Mouse (Mus musculus) hindbrain, embryonic 11.5 days (tissue): ENCODE results near the gene Capzb. TPM values are rescaled to one million over a fixed set of nuclear protein-coding genes. Genes with fewer than 3 reads are reported as not detected.
A peak's percentile ranks its signal among the peaks of the same experiment; 100 is the strongest.

Source experiments
- ATAC-seq: fragments of 200-750 bp; cut with Nextera tagmentation; 2 replicates; pipeline ENCODE4 v1.8.0; 2017; ENCODE audit warnings: mild to moderate bottlenecking, moderate TSS enrichment, moderate library complexity; ENCODE audit not compliant: low FRiP score
- DNase-seq: peaks from one replicate; pipeline ENCODE4 v3.0.0-alpha.2; 2015; ENCODE audit warnings: low spot score
- H3K27ac ChIP-seq: fragments of 300-500 bp; sonication (generic); 2 replicates; pipeline ENCODE4 v1.5.1; 2014; ENCODE audit warnings: mild to moderate bottlenecking, low read depth, low read length
- H3K27me3 ChIP-seq: fragments of 300-500 bp; sonication (generic); 2 replicates; pipeline ENCODE4 v1.6.1; 2014; ENCODE audit warnings: mild to moderate bottlenecking, low read length, moderate library complexity, mixed read lengths; ENCODE audit not compliant: control insufficient read depth, insufficient read depth
- H3K36me3 ChIP-seq: fragments of 300-500 bp; sonication (generic); 2 replicates; pipeline ENCODE4 v1.6.1; 2014; ENCODE audit warnings: mild to moderate bottlenecking, low read length, moderate library complexity, mixed read lengths; ENCODE audit not compliant: control insufficient read depth, insufficient read depth
- H3K4me1 ChIP-seq: fragments of 300-500 bp; sonication (generic); replicated peaks from 2 replicates; pipeline ENCODE4 v1.6.1; 2014; ENCODE audit warnings: low read length, mixed read lengths; ENCODE audit not compliant: control insufficient read depth, insufficient read depth
- H3K4me2 ChIP-seq: fragments of 300-500 bp; sonication (generic); replicated peaks from 2 replicates; pipeline ENCODE4 v1.6.1; 2014; ENCODE audit warnings: mild to moderate bottlenecking, low read depth, low read length
- H3K4me3 ChIP-seq: fragments of 300-500 bp; sonication (generic); 2 replicates; pipeline ENCODE4 v1.5.1; 2014; ENCODE audit warnings: low read depth, low read length
- H3K9ac ChIP-seq: fragments of 300-500 bp; sonication (generic); 2 replicates; pipeline ENCODE4 v1.6.1; 2014; ENCODE audit warnings: low read depth, low read length
- H3K9me3 ChIP-seq: fragments of 300-500 bp; sonication (generic); 2 replicates; pipeline ENCODE4 v1.6.1; 2016; ENCODE audit warnings: low read length; ENCODE audit not compliant: control insufficient read depth
- WGBS: fragments of 180-500 bp; shearing (Covaris S2); extraction: QIAGEN DNeasy Blood & Tissue Kit; methylation state at CpG from one replicate; pipeline ENCODE4 v1.1.7; 2014; 5-methylcytosine and 5-hydroxymethylcytosine counted together
- polyA plus RNA-seq: library from polyadenylated mRNA; unstranded; fragments of >200 nt; fragmentation: Nextera tagmentation; extraction: Ambion mirVana; gene quantifications from 2 replicates; pipeline ENCODE4 v1.2.1, GENCODE M21; 2014

The Capzb gene
- polyA plus RNA-seq, 1 experiment from 2014 or later: 239 TPM

DNA sequence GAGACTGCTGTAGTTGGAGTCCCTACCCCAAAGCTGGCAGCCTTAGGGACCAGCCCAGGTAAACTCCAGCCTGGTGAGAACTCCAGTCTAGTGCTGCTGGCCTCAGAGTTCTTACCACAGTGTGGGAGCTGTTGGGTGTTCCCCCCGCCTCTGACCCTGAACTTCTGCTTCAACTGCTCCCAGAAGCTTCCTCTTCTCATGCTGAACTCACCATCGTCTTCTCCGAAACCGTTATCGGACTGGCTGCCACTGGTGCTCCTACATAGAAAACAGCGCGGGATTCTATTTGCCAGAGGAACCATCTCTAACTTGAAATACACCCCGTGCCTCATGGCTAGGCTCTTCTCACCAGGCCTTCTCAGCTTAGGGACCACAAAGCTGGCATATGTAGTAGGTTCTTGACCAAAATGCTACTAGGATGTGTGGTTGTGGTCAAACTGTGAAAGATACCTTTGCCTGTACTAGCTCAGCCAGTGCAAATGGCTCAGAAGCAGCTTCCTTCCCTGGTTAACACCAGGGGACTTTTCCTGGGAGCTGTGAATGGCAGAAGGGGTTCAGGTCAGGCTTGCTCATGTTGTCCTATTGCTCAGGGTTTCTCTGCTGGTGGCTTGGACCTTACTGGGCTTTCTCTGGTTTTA is 7.1 kb downstream of the Capzb start:
- ATAC-seq: no peak

DNA sequence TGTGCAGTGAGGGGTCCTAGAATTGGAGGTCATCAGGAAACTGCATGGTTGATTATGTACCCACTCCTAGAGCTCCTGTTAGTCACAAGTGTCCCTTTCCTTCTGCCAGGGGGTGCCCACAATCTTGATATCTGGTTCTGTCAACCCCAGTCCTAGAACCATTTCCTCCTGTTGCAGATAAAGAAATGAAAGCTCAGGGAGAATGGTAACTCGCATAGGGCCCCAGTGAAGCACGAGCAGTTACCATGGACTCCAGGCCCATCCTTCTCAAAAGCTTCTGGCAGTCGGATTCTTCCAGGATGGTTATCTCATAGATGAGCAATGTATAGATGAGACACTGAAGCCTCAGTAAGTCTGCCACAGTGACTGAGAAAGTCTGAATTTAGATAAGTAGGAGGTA is 8.2 kb downstream of the Capzb start:
- DNase-seq (no peak), ATAC-seq (no peak)
- H3K4me2 ChIP-seq: no peak overlapping the region
- H3K27me3 ChIP-seq: no peaks in the 10 kb centered on the region
- 89% methylated on average over 3 of the region's 3 CpGs for WGBS
- H3K36me3 ChIP-seq: no peaks in the 10 kb centered on the region
- no peaks in the 10 kb centered on the region for H3K4me1 ChIP-seq
- H3K9me3 ChIP-seq: no peaks in the 10 kb centered on the region
- no peak overlapping the region for H3K27ac ChIP-seq
- no peak overlapping the region for H3K9ac ChIP-seq
- H3K4me3 ChIP-seq: no peak overlapping the region

More for the DNA sequence above, 7.1 kb downstream of the Capzb start:
- H3K9me3 ChIP-seq: no peaks in the 10 kb centered on the region
- no peaks in the 10 kb centered on the region for H3K4me1 ChIP-seq
- no peak overlapping the region for H3K4me3 ChIP-seq
- WGBS: 92% methylated on average over 8 of the region's 8 CpGs
- H3K9ac ChIP-seq: no peak overlapping the region
- no peaks in the 10 kb centered on the region for H3K36me3 ChIP-seq
- no peak overlapping the region for H3K27ac ChIP-seq
- no peak overlapping the region for H3K4me2 ChIP-seq
- no peak for DNase-seq
- no peaks in the 10 kb centered on the region for H3K27me3 ChIP-seq

DNA sequence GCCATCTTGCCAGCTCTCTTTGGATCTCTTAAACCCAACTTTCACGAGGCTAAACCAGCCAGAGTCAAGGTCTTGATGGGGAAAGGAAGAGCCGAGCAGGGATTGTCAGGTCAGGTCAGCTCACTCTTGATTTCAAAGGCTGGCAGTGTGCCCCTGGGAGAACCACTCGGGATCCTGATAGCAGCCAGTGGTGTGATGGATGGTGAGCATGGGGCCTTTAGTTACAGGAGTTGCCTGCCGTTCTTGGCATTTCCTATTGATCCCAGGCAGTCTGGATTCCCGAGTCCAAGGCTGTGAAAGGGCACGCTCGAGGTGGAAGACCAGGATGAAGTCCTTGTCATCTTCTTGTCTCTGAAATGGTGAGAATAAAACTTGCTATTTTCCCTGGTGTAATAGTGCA is 9.9 kb downstream of the Capzb start:
- ATAC-seq: no peak
- Histone ChIP-seq H3K4me1 (no peaks in the 10 kb centered on the region), H3K27ac (no peak overlapping the region), H3K9me3 (no peaks in the 10 kb centered on the region), H3K9ac (no peak overlapping the region), H3K4me3 (no peak overlapping the region), H3K36me3 (no peaks in the 10 kb centered on the region), H3K4me2 (no peak overlapping the region), H3K27me3 (no peaks in the 10 kb centered on the region)
- DNase-seq: no peak
- 56% methylated on average over 7 of the region's 7 CpGs for WGBS

DNA sequence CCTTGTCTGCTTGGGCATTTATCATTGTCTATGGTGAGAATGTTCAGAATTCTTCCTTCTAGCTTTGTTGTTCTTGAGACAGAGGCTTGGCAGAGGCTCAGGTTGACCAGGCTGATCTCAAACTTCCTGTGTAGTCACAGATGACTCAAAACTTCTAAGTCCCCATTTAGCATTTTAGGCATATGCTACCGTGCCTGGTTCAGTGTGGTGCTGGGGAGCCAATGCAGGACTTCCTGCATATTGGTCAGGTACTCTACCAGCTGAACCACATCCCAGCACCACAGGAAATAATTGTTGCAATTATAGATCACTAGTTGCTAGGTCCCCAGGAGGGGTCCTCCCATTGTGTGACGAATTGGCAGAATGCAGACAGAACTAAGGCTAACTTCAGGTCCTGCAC is 10.7 kb downstream of the Capzb start:
- WGBS: 72% methylated on average over 2 of the region's 2 CpGs

DNA sequence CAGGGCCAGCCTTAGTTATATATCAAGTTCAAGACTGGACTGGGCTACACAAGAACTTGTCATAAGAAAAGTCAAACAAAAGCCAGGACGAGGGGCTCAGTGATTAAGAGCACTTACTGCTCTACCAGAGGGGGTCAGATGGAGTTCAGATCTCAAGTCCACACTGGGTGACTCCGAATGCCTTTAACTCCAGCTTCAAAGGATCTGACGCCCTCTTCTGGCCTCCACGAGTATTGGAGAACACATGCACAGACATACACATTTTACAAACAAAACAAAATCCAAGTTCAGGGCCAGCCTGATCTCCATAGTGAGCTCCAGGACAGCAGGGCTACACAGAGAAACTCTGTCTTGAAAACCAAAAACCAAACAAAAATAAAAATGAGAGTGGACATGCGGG is 13.1 kb downstream of the Capzb start:
- H3K36me3 ChIP-seq: no peaks in the 10 kb centered on the region
- H3K4me1 ChIP-seq: no peaks in the 10 kb centered on the region
- H3K9me3 ChIP-seq: no peaks in the 10 kb centered on the region
- no peak for ATAC-seq
- WGBS: 56% methylated on average over 5 of the region's 5 CpGs
- H3K4me3 ChIP-seq: no peak overlapping the region
- H3K27ac ChIP-seq: no peak overlapping the region
- H3K4me2 ChIP-seq: no peak overlapping the region
- peak; percentile 35 for DNase-seq
- H3K9ac ChIP-seq: no peak overlapping the region
- no peaks in the 10 kb centered on the region for H3K27me3 ChIP-seq

More for the DNA sequence above, 10.7 kb downstream of the Capzb start:
- Histone ChIP-seq H3K4me2 (no peak overlapping the region), H3K27ac (no peak overlapping the region), H3K27me3 (no peaks in the 10 kb centered on the region), H3K36me3 (no peaks in the 10 kb centered on the region), H3K9me3 (no peaks in the 10 kb centered on the region), H3K4me1 (no peaks in the 10 kb centered on the region), H3K9ac (no peak overlapping the region), H3K4me3 (no peak overlapping the region)
- ATAC-seq: no peak
- DNase-seq: no peak

DNA sequence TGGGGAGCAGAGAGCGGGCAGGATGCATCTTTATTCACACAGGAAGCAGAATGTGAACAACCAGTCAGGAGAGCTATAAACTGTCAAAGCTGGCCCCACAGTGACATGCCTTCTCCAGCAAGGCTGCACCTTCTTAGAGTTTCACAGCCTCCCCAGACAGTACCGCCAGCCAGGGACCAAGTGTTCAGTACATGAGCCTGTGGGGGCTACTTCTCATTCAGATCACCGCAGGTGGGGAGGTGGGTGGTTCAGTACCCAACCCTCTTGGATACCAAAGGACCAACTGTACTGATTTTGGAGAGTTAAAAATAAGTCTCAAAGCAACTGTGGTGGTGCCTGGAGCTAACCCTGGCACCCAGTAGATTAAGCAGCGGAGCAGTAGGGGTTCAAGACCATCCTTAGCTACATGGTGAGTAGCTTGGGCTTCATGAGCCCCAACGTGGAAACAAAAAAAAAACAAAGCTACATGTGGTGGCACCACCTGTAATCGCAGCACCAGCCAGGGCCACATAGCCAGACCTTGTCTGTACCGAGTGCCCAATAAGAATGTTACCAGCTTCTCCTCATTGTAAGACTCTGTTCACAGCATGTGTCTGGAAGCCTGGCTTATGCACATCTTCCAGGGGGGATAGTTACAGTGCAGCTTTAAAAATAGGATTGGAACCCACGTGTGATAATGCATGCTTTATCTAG is 13.8 kb downstream of the Capzb start:
- ATAC-seq (no peak), DNase-seq (no peak)
- Histone ChIP-seq H3K27ac (no peak overlapping the region), H3K4me2 (no peak overlapping the region), H3K36me3 (no peaks in the 10 kb centered on the region), H3K27me3 (no peaks in the 10 kb centered on the region), H3K9ac (no peak overlapping the region), H3K4me1 (no peaks in the 10 kb centered on the region), H3K4me3 (no peak overlapping the region), H3K9me3 (no peaks in the 10 kb centered on the region)
- 85% methylated on average over 8 of the region's 8 CpGs for WGBS

DNA sequence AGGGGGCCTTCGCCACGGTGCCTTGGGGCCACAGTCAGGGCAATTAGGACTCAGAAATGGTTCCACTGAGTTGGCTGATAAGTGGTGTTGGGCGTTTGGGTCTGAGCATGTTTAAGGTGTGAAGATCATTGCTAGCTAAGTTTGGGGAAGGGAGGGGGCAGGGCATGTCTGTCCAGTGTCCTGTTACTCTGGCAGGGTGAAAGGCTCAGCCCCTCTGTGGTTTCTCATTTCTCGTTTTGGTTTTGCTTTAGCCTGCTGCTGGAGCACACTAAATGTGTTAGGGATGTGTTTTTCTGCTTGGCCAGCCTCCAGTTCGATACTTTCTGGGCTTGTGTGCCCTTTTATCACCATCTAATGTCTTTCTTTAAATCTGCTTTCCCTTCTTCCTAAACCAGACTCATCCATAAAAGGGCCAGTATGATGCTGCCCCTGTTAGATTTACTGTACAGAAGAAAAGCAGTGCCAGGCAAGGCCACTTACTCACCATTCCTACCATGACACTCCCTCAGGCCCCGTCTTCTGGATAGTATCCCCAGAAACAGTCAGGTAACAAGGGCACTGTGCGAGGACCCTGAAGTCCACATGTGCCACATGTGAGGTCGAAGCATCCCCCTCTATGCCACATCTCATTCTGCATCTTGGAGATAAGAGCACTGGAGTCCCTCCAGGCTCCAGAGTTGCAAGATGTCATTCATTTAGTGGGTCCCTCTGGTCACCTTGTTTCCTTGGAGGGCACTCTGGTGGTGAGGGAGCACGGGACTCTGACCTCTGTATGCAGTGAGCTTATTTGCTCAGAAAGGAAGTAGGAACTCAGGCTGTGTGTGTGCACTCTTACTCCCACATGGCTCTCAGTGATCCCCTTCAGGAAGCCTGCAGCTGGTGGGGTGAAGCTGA is 15.8 kb downstream of the Capzb start:
- 72% methylated on average over 9 of the region's 9 CpGs for WGBS
- no peaks in the 10 kb centered on the region for H3K9me3 ChIP-seq
- ATAC-seq (no peak), DNase-seq (no peak)
- H3K36me3 ChIP-seq: no peaks in the 10 kb centered on the region
- H3K4me2 ChIP-seq: no peak overlapping the region
- no peaks in the 10 kb centered on the region for H3K4me1 ChIP-seq
- no peak overlapping the region for H3K9ac ChIP-seq
- no peaks in the 10 kb centered on the region for H3K27me3 ChIP-seq
- no peak overlapping the region for H3K4me3 ChIP-seq
- no peak overlapping the region for H3K27ac ChIP-seq

DNA sequence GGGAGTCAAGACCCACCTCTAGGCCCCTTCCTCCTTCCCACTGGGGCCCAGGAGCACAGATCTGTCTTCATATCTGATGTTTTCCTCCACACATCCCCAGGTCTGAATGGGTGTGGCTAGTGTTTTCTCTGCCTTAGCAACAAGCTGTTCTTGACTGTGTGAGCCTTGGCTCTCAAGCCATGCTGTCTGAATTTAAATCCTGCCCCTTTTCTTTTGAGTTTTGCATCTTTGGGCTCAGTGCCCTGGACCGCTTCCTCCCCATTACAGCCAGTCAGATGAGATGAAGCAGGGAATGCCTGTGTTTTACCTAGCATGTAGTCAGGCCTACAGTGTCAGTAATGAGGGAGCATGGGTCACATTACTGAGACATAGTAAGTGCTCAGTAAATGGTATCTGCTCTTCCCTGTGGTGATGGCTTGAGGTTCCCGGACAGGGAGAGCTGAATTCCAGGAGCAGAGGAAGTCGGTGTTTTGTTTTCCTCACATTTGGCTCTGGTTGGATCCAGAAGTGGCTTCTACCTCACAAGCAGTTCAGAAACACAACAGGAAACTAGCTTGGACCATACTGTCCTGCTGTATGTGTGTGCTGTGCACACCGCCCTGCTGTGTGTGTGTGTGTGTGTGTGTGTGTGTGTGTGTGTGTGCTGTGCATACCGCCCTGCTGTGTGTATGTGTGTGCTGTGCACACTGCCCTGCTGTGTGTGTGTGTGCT is 16.6 kb downstream of the Capzb start:
- WGBS: 89% methylated on average over 5 of the region's 5 CpGs
- H3K27me3 ChIP-seq: no peaks in the 10 kb centered on the region
- no peak overlapping the region for H3K4me2 ChIP-seq
- H3K36me3 ChIP-seq: no peaks in the 10 kb centered on the region
- no peaks in the 10 kb centered on the region for H3K4me1 ChIP-seq
- H3K27ac ChIP-seq: no peak overlapping the region
- no peaks in the 10 kb centered on the region for H3K9me3 ChIP-seq
- DNase-seq: no peak
- no peak overlapping the region for H3K4me3 ChIP-seq
- no peak overlapping the region for H3K9ac ChIP-seq
- no peak for ATAC-seq
